Mouse (Mus musculus): ENCODE measurements around the gene Nckap5l. TPM values are rescaled to one million over a fixed set of nuclear protein-coding genes. Genes with fewer than 3 reads are reported as not detected.

Nckap5l gene
- total and polyA plus RNA-seq, 3 experiments = 0.75 to 6.6 (median 0.89) TPM

DNA sequence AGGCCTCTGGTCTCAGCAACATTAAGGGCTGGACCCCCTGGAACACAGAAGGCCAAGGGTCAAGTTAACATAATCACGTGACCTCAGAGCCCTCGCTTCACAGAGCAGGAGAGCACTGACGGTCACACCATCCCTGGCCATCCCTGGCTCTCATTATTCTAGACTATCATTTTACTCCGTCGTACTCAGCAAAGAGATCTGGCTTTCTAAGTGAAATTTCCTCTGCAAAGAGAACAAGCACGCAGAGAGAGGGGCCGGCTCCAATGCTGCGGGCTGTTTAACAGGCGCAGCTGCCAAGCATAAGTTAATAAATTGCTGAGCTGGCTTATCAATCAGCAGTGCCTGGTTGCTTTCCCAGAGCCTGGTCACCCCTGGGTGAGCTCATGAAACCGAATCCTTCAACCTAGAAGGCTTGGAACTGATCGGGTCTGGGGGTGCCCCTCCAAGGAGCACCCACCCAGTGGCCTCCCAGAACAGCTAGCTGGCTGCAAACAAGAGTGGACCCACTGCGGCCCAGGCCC, 44.8 kb upstream of the Nckap5l start:
- Histone ChIP-seq H3K27ac (ENCODE audit: insufficient read depth, low read depth) (no peak overlapping the region), H3K4me1 (ENCODE audit: control insufficient read depth in 1 of 2, insufficient read depth in 2 of 2) (peaks cover 17 to 38% of the 10 kb centered on the region in 2 experiments), H3K27me3 (replicated peaks) (peaks cover 79% of the 10 kb centered on the region), H3K4me3 (replicated peaks in 1 of 3; ENCODE audit: low read depth in 2 of 3, low read length in 2 of 3, poor library complexity in 1 of 3) (no peak overlapping the region), H3K79me2 (replicated peaks; ENCODE audit: control insufficient read depth, extremely low read depth, insufficient read depth, poor library complexity, severe bottlenecking) (no peaks in the 10 kb centered on the region), H3K36me3 (replicated peaks in 1 of 2; ENCODE audit: control insufficient read depth in 1 of 2, insufficient read depth in 1 of 2, low read length in 1 of 2) (no peaks in the 10 kb centered on the region), H3K9me3 (replicated peaks; ENCODE audit: low read length) (no peaks in the 10 kb centered on the region), H3K4me2 (ENCODE audit: insufficient read depth, low read depth, poor library complexity, severe bottlenecking) (no peak overlapping the region), H3K9ac (ENCODE audit: insufficient read depth, low read depth) (no peak overlapping the region)
- DNase-seq (ENCODE audit: extremely low read depth) = no peak
- dilution Hi-C loops (cut with MboI; ENCODE audit: extremely low pct_ligation_motif_present, extremely low pct_unique_long_range_greater_than_20kb, low sequenced_read_pairs) (no loop called here), in situ Hi-C loops (cut with MboI; ENCODE audit: low pct_ligation_motif_present, low pct_unique_long_range_greater_than_20kb, low sequenced_read_pairs) (loop anchor here (5.0 kb wide), 1 partner anchor 170 kb away; the partner anchor contains the start of gene Asic1)
- no peak for TF ChIP-seq SIN3A (IDR thresholded peaks at IDR 0.05; ENCODE audit: low read length)
- no peak for TF ChIP-seq EP300 (IDR thresholded peaks at IDR 0.05; ENCODE audit: low read length)
- no peak for TF ChIP-seq NELFE (IDR thresholded peaks at IDR 0.05; ENCODE audit: low read depth, low read length)
- TF ChIP-seq MAFK (IDR thresholded peaks at IDR 0.05; ENCODE audit: insufficient replicate concordance, low read length) = 0 out of 2 replicates have a peak, but pooled peaks have one; percentile 12
- peak; percentile 17; the same call in 1 of the 2 replicates for TF ChIP-seq BHLHE40 (IDR thresholded peaks at IDR 0.05; ENCODE audit: low read depth, low read length)
- TF ChIP-seq USF2 (conservative IDR thresholded peaks at IDR 0.05; ENCODE audit: low read depth, low read length) = peak; percentile 25; the same call in 1 of the 2 replicates
- TF ChIP-seq JUN (IDR thresholded peaks at IDR 0.05; ENCODE audit: insufficient read depth, low read depth, low read length) = no peak
- no peak for TF ChIP-seq HCFC1 (IDR thresholded peaks at IDR 0.05; ENCODE audit: low read depth, low read length)

DNA sequence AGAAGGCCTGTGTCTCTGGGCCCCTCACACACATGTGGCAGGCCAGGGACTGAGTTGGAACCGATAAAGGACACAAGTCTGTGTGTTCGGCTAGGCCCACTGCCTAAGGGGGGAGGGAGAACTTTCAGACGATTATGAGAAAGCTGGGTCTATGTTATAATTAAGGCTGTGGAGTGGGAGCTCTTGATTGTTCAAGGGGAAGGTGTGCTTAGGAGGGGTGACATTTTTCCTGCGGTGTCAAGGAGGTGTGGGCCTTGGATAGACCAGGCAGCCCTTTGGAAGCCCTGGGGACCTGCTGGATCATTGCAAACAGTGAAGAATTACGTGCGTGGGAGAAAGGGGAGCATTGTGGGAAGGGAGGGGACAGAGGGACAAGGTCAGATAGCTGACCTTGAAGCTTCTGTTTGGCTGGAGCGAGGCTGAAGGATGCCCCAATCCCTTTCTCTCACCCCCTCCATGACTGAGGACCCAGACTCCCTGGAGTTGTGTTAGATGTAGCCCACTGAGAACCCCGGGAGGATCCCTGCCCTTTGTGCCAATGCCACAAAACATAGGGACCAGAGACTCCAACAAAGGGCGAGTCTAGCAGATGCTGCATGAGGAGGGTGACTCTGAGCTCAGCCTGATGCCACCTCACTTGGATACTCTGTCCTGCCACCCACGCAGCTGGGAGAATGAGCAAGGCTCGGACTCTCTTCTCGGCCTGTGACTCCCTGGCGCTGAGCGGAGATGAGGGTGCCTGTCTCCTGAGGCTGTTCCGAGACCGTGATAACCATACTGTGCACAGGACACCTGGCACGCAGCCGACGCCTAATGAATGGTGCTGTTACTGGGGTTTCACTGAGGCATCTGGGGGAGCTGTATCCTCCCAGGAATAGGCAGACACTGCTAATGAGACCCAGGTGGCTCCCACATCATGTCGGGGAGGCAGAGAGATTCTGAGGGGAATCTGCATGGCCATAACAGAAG, 44.0 kb upstream of the Nckap5l start:
- H3K4me1 ChIP-seq (ENCODE audit: control insufficient read depth in 1 of 2, insufficient read depth in 2 of 2) = peaks cover 17 to 41% of the 10 kb centered on the region in 2 experiments
- no peaks in the 10 kb centered on the region for H3K79me2 ChIP-seq (replicated peaks; ENCODE audit: control insufficient read depth, extremely low read depth, insufficient read depth, poor library complexity, severe bottlenecking)
- H3K27me3 ChIP-seq (replicated peaks) = peaks cover 77% of the 10 kb centered on the region
- H3K9ac ChIP-seq (ENCODE audit: insufficient read depth, low read depth) = no peak overlapping the region
- DNase-seq (ENCODE audit: extremely low read depth) = no peak
- H3K4me2 ChIP-seq (ENCODE audit: insufficient read depth, low read depth, poor library complexity, severe bottlenecking) = no peak overlapping the region
- in situ Hi-C loops (cut with MboI; ENCODE audit: low pct_ligation_motif_present, low pct_unique_long_range_greater_than_20kb, low sequenced_read_pairs) = loop anchor here (5.0 kb wide), 1 partner anchor 171 kb away; the partner anchor contains the start of gene Asic1
- H3K9me3 ChIP-seq (replicated peaks; ENCODE audit: low read length) = no peaks in the 10 kb centered on the region
- H3K36me3 ChIP-seq (replicated peaks in 1 of 2; ENCODE audit: control insufficient read depth in 1 of 2, insufficient read depth in 1 of 2, low read length in 1 of 2) = no peaks in the 10 kb centered on the region
- TF ChIP-seq CHD2 (IDR thresholded peaks at IDR 0.05; ENCODE audit: low read length) (no peak), HCFC1 (IDR thresholded peaks at IDR 0.05; ENCODE audit: low read depth, low read length) (no peak), IRF4 (IDR thresholded peaks at IDR 0.05; ENCODE audit: low read depth, low read length) (no peak), USF1 (IDR thresholded peaks at IDR 0.05; ENCODE audit: low read depth, low read length) (no peak), USF2 (conservative IDR thresholded peaks at IDR 0.05; ENCODE audit: low read depth, low read length) (no peak), MAFK (IDR thresholded peaks at IDR 0.05; ENCODE audit: insufficient replicate concordance, low read length) (no peak), CHD1 (IDR thresholded peaks at IDR 0.05; ENCODE audit: low read depth, low read length) (no peak), BHLHE40 (IDR thresholded peaks at IDR 0.05; ENCODE audit: low read depth, low read length) (no peak), JUN (IDR thresholded peaks at IDR 0.05; ENCODE audit: insufficient read depth, low read depth, low read length) (no peak), JUND (conservative IDR thresholded peaks at IDR 0.05; ENCODE audit: low read depth, low read length) (no peak), SIN3A (IDR thresholded peaks at IDR 0.05; ENCODE audit: low read length) (no peak), KAT2A (IDR thresholded peaks at IDR 0.05; ENCODE audit: insufficient replicate concordance, low read length) (no peak), ZNF384 (IDR thresholded peaks at IDR 0.05; ENCODE audit: low read depth, low read length) (no peak), RCOR1 (conservative IDR thresholded peaks at IDR 0.05; ENCODE audit: low read depth, low read length) (no peak), E2F4 (IDR thresholded peaks at IDR 0.05; ENCODE audit: insufficient replicate concordance, low read depth, low read length) (no peak), MAZ (IDR thresholded peaks at IDR 0.05; ENCODE audit: low read depth, low read length) (no peak), PAX5 (IDR thresholded peaks at IDR 0.05; ENCODE audit: low read length) (no peak), MEF2A (IDR thresholded peaks at IDR 0.05; ENCODE audit: borderline replicate concordance, low read depth, low read length) (no peak), EP300 (IDR thresholded peaks at IDR 0.05; ENCODE audit: low read length) (no peak), ZC3H11A (IDR thresholded peaks at IDR 0.05; ENCODE audit: low read depth, low read length) (no peak)
- dilution Hi-C loops (cut with MboI; ENCODE audit: extremely low pct_ligation_motif_present, extremely low pct_unique_long_range_greater_than_20kb, low sequenced_read_pairs) = no loop called here
- H3K27ac ChIP-seq (ENCODE audit: insufficient read depth, low read depth) = no peak overlapping the region
- H3K4me3 ChIP-seq (replicated peaks in 1 of 3; ENCODE audit: low read depth in 2 of 3, low read length in 2 of 3, poor library complexity in 1 of 3) = no peak overlapping the region
